Mouse (Mus musculus): ENCODE measurements around the gene Olfr1253. TPM values are rescaled to one million over a fixed set of nuclear protein-coding genes. Genes with fewer than 3 reads are reported as not detected.

Gene Olfr1253
- total RNA-seq (2023), result not detected

GRCm38 (mm10) chr2:89756990-89757389 is at the start of gene Olfr1253:
TSS of gene Olfr1253 (minus strand) at chr2:89757090.

GRCm38 (mm10) chr2:89793519-89793918 is 36.6 kb upstream of the Olfr1253 start, which contains the start of gene Olfr1254:
TSS of gene Olfr1254 (minus strand) at chr2:89793619.

GRCm38 (mm10) chr2:89724912-89725311 is 32.0 kb downstream of the Olfr1253 start, which contains the start of gene Olfr1252:
TSS of gene Olfr1252 (minus strand) at chr2:89725012.

Other genes with a start within 250 kb of the Olfr1253 start
- gene Olfr1243, start 225.6 kb downstream of the Olfr1253 start, total RNA-seq (2023), result not detected
- gene Olfr1245, start 178.6 kb downstream of the Olfr1253 start, total RNA-seq (2023), result not detected
- not detected for gene Olfr1246, start 163.9 kb downstream of the Olfr1253 start, total RNA-seq (2023)
- gene Olfr1247, start 143.0 kb downstream of the Olfr1253 start, total RNA-seq (2023), result under 1 TPM in 1 of 2 experiments, not detected in 1; 0.12 TPM
- gene Olfr1248, start 138.8 kb downstream of the Olfr1253 start, total RNA-seq (2023), result not detected
- not detected for gene Olfr1249, start 122.1 kb downstream of the Olfr1253 start, total RNA-seq (2023)
- not detected for gene Olfr1250, start 95.6 kb downstream of the Olfr1253 start, total RNA-seq (2023)
- gene Olfr1251, start 85.2 kb downstream of the Olfr1253 start, total RNA-seq (2023), result not detected
- gene Olfr1252, start 32.1 kb downstream of the Olfr1253 start, total RNA-seq (2023), result not detected
- not detected for gene Olfr1254, start 36.5 kb upstream of the Olfr1253 start, total RNA-seq (2023)
- gene Olfr1255, start 55.0 kb upstream of the Olfr1253 start, total RNA-seq (2023), result not detected
- not detected for gene Olfr1256, start 84.5 kb upstream of the Olfr1253 start, total RNA-seq (2023)
- gene Olfr48, start 91.1 kb upstream of the Olfr1253 start, total RNA-seq (2023), result not detected
- gene Olfr1257, start 121.3 kb upstream of the Olfr1253 start, total RNA-seq (2023), result not detected
- gene Olfr1258, start 170.2 kb upstream of the Olfr1253 start, total RNA-seq (2023), result not detected
- not detected for gene Olfr1259, start 191.6 kb upstream of the Olfr1253 start, total RNA-seq (2023)
- gene Olfr1260, start 217.2 kb upstream of the Olfr1253 start, total RNA-seq (2023), result not detected
- not detected for gene Olfr1261, start 234.1 kb upstream of the Olfr1253 start, total RNA-seq (2023)
- not detected for gene Olfr1262, start 243.1 kb upstream of the Olfr1253 start, total RNA-seq (2023)